Mouse (Mus musculus) forebrain, embryonic 14.5 days (tissue): ENCODE measurements at regions not wholly inside any gene's neighbourhood (a gene's known extent, or its start where the extent isn't known, plus 50 kb on each side); places are given as distances from the start of the nearest gene placed in this dataset.

Experiments used
- ATAC-seq: fragments of 200-750 bp; cut with Nextera tagmentation; 2 replicates; pipeline ENCODE4 v1.8.0; 2017; ENCODE audit warnings: mild to moderate bottlenecking, moderate library complexity
- DNase-seq: peaks from one replicate; pipeline ENCODE4 v3.0.0-alpha.2; 2015; ENCODE audit warnings: low spot score
- H3K27ac ChIP-seq: fragments of 300-500 bp; sonication (generic); 2 replicates; pipeline ENCODE4 v1.5.1; 2014; ENCODE audit warnings: low read depth, mild to moderate bottlenecking, control low read depth, low read length, moderate library complexity
- H3K27me3 ChIP-seq: fragments of 300-500 bp; sonication (generic); replicated peaks from 2 replicates; pipeline ENCODE4 v1.6.1; 2014; ENCODE audit warnings: low read length, control low read depth, mixed read lengths; ENCODE audit not compliant: control insufficient read depth, insufficient read depth
- H3K36me3 ChIP-seq: fragments of 300-500 bp; sonication (generic); 2 replicates; pipeline ENCODE4 v1.6.1; 2014; ENCODE audit warnings: low read length, control low read depth; ENCODE audit not compliant: control insufficient read depth, insufficient read depth
- H3K4me1 ChIP-seq: fragments of 300-500 bp; sonication (generic); 2 replicates; pipeline ENCODE4 v1.6.1; 2014; ENCODE audit warnings: antibody characterized with exemption, low read length, control low read depth; ENCODE audit not compliant: control insufficient read depth, insufficient read depth
- H3K4me2 ChIP-seq: fragments of 300-500 bp; sonication (generic); 2 replicates; pipeline ENCODE4 v1.6.1; 2014; ENCODE audit warnings: mild to moderate bottlenecking, control low read depth, low read length
- H3K4me3 ChIP-seq: fragments of 300-500 bp; sonication (generic); 2 replicates; pipeline ENCODE4 v1.5.1; 2014; ENCODE audit warnings: low read depth, low read length, control low read depth
- H3K9ac ChIP-seq: fragments of 300-500 bp; sonication (generic); 2 replicates; pipeline ENCODE4 v1.6.1; 2014; ENCODE audit warnings: mild to moderate bottlenecking, low read length, control low read depth, moderate library complexity
- H3K9me3 ChIP-seq: fragments of 300-500 bp; sonication (generic); replicated peaks from 2 replicates; pipeline ENCODE4 v1.6.1; 2016; ENCODE audit warnings: low read length, control low read depth, mixed read lengths; ENCODE audit not compliant: control insufficient read depth
- WGBS: fragments of 180-500 bp; shearing (Covaris S2); extraction: QIAGEN DNeasy Blood & Tissue Kit; methylation state at CpG from one replicate; pipeline ENCODE4 v1.1.7; 2014; 5-methylcytosine and 5-hydroxymethylcytosine counted together

DNA sequence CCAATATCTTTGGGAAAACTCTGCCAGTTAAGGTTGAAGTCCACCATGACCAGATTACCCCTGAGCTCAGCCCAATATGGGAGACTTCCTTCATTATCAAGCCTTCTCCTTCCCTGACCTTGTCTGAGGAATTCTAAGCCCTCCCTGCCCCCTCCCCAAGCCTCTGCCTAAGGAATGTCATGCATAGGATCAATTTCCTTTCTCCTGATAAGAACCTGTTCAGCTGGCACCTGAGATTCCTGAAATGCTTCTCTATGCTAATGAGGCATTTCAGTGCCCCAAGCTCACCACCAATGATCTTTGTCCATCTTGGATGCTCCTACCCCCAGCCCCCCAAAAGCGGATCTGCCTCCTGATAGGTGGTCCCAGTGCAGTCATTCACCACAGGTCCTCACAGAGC is 186.0 kb upstream of the Gm12728 start:
- H3K27ac ChIP-seq, result no peak overlapping the region
- H3K9ac ChIP-seq, result no peak overlapping the region
- H3K9me3 ChIP-seq, result no peaks in the 10 kb centered on the region
- no peaks in the 10 kb centered on the region; the same call in 1 of the 2 replicates for H3K4me1 ChIP-seq
- H3K4me2 ChIP-seq, result no peak overlapping the region
- 79% methylated on average over 1 of the region's 1 CpGs for WGBS
- ATAC-seq (no peak), DNase-seq (no peak)
- no peaks in the 10 kb centered on the region for H3K36me3 ChIP-seq
- no peaks in the 10 kb centered on the region for H3K27me3 ChIP-seq
- H3K4me3 ChIP-seq, result no peak overlapping the region

DNA sequence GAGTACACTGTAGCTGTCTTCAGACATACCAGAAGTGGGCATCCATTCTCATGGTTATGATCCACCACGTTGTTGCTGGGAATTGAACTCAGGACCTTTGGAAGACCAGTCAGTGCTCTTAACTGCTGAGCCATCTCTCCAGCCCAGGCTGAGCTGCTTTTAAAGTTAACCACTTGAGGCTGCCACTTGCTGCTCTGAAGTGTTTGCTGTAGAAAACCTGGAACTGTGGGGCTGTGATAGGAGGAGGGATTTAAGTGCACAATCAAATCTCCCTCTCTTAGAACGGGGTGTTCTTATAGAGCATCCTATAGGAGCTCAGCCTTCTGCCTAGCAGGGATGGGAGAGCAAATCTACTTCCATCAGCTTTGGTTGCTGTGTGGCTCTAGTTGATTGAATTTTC is 185.1 kb upstream of the Gm12728 start:
- Histone ChIP-seq H3K4me2 (no peak overlapping the region), H3K9me3 (no peaks in the 10 kb centered on the region), H3K4me1 (no peaks in the 10 kb centered on the region; the same call in 1 of the 2 replicates), H3K27ac (no peak overlapping the region), H3K4me3 (no peak overlapping the region), H3K27me3 (no peaks in the 10 kb centered on the region), H3K36me3 (no peaks in the 10 kb centered on the region), H3K9ac (no peak overlapping the region)
- WGBS, result 81% methylated on average over 2 of the region's 2 CpGs
- DNase-seq, result no peak
- no peak for ATAC-seq

DNA sequence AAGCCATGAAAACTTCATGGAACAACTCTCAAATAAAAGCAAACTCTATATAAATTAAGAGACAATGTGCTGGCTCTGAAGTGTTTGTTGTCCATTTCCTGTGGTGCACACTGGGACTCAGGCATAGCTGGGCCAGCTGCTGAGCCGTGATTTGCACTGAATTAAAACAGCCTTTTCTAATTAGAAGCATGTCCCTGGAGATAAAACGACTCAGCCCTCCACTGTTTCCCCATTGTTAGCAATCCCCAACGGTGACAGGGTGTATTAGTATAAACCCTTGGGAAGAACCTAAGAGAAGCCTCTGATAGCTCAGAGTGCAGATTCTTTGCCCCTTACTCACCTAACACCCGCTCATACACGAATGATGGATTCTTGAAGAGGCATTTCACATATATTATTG is 182.9 kb upstream of the Gm12728 start:
- no peaks in the 10 kb centered on the region for H3K27me3 ChIP-seq
- H3K36me3 ChIP-seq, result no peaks in the 10 kb centered on the region
- H3K4me2 ChIP-seq, result no peak overlapping the region
- H3K4me3 ChIP-seq, result no peak overlapping the region
- WGBS, result 19% methylated on average over 5 of the region's 5 CpGs
- ATAC-seq (no peak), DNase-seq (peak; percentile 18)
- H3K4me1 ChIP-seq, result no peaks in the 10 kb centered on the region; the same call in 1 of the 2 replicates
- no peaks in the 10 kb centered on the region for H3K9me3 ChIP-seq
- no peak overlapping the region for H3K9ac ChIP-seq
- no peak overlapping the region for H3K27ac ChIP-seq

DNA sequence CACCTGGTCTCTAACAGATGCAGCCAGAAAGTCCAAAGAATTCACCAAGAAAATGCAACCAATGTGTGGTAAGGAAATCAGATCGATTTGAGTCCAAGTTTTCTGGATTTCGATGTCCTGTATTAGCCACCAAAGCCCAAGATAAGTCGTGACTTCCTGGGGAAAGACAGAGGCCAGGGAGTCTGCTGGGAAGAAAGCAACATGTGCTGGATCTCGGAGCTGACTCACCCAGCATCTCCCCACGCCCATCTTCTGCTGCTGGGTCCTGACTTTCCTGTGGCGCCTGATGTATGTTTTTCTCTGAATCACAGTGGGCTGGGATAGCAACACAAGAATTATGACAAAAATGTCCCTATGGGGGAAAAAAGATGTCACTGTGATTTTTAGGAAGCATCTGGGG is 178.8 kb upstream of the Gm12728 start:
- WGBS, result 84% methylated on average over 6 of the region's 6 CpGs
- Histone ChIP-seq H3K4me2 (no peak overlapping the region), H3K4me3 (no peak overlapping the region), H3K27ac (no peak overlapping the region), H3K9ac (no peak overlapping the region), H3K4me1 (no peaks in the 10 kb centered on the region; the same call in 1 of the 2 replicates), H3K9me3 (no peaks in the 10 kb centered on the region), H3K36me3 (no peaks in the 10 kb centered on the region), H3K27me3 (no peaks in the 10 kb centered on the region)
- DNase-seq, result no peak
- no peak for ATAC-seq

DNA sequence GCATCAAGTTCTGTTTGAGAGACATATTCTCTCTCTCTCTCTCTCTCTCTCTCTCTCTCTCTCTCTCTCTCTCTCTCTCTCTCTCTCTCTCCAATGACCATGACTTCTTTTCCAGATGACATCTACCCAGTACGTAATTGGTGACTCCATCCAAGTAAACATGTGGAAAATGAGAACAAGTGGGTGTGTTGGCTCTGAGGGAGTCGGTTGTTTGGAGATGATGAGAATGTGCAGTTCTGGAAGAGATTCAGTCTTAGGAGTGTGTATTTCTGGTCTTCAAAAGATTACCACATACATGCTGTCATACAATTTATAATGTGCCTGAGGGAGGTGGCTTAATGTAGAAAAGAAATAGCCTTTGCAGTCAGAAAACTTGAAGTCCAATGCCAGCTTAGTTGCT is 175.3 kb upstream of the Gm12728 start:
- ATAC-seq (no peak), DNase-seq (no peak)
- Histone ChIP-seq H3K27ac (no peak overlapping the region), H3K4me2 (no peak overlapping the region), H3K4me3 (no peak overlapping the region), H3K9ac (no peak overlapping the region), H3K9me3 (no peaks in the 10 kb centered on the region), H3K36me3 (no peaks in the 10 kb centered on the region), H3K4me1 (no peaks in the 10 kb centered on the region), H3K27me3 (no peaks in the 10 kb centered on the region)
- WGBS, result 97% methylated on average over 2 of the region's 2 CpGs

DNA sequence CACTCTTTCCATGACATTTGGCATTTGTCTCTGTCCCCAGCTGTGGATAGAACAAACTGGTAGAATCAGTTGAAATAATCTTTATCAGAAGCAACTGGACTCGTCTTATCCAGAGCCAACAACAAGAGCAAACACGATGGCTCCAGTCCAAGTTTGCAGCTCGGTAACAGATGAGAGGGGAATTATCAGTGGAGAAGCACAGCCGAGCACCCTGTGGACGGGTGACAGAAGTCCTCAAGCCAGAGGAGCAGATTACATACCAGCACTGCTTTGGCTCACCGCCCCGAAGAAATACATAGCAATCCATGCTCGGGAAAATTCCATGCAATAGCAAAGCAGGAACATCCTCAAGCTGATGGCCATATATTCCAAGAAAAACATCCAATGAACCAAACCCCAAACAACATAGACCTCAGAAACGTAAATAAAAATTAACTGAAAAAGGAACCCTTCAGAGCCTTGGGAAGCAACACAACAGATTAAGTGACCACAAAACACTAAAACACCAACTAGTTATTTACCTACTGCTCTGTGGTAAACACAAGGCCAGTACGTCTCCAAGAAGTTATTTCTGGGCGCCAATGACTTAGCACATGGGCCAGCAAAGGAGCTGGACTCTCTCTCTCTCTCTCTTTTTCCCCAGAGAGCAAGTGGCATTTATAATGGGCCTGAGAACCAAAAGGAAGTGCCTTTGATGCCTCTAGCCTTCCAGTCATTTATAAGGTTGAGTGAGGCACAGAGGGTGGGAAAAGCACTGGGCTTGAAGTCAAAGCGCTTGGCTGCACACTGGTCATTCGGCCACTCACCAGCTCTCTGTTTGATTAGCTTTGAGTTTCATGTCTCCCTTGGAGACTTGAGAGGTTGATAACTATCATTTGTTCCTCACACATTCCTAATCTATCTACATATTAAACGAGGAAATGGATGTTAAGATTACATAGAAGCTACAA is 163.0 kb upstream of the Gm12728 start:
- no peaks in the 10 kb centered on the region for H3K4me1 ChIP-seq
- H3K36me3 ChIP-seq, result no peaks in the 10 kb centered on the region
- no peaks in the 10 kb centered on the region for H3K9me3 ChIP-seq
- no peak overlapping the region for H3K27ac ChIP-seq
- no peak overlapping the region for H3K4me3 ChIP-seq
- no peak overlapping the region for H3K4me2 ChIP-seq
- no peaks in the 10 kb centered on the region for H3K27me3 ChIP-seq
- 82% methylated on average over 14 of the region's 14 CpGs for WGBS
- H3K9ac ChIP-seq, result no peak overlapping the region
- DNase-seq, result peak; percentile 22
- ATAC-seq, result no peak

DNA sequence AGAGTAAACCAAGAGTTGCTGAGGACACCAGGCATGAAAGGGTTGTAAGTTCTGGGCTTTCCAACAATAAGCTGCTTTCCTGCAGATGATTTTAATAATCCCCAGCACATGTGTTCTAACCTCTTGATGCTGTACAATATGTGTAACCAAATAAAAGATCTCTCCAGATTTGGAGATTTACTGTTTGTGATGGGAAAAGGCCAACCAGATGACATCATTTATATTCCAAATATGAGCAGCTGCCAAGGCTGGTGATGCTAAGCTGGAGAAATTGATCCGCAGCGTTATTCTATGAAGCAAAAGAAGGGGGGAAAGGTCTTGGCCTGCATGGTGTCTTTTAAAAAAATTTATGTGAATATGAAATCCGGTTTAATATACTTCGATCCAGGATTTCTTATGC is 160.1 kb upstream of the Gm12728 start:
- H3K4me2 ChIP-seq, result no peak overlapping the region
- no peaks in the 10 kb centered on the region for H3K27me3 ChIP-seq
- no peaks in the 10 kb centered on the region for H3K36me3 ChIP-seq
- no peak overlapping the region for H3K27ac ChIP-seq
- 94% methylated on average over 4 of the region's 4 CpGs for WGBS
- no peaks in the 10 kb centered on the region for H3K4me1 ChIP-seq
- no peak overlapping the region for H3K4me3 ChIP-seq
- ATAC-seq (no peak), DNase-seq (no peak)
- H3K9me3 ChIP-seq, result no peaks in the 10 kb centered on the region
- no peak overlapping the region for H3K9ac ChIP-seq

DNA sequence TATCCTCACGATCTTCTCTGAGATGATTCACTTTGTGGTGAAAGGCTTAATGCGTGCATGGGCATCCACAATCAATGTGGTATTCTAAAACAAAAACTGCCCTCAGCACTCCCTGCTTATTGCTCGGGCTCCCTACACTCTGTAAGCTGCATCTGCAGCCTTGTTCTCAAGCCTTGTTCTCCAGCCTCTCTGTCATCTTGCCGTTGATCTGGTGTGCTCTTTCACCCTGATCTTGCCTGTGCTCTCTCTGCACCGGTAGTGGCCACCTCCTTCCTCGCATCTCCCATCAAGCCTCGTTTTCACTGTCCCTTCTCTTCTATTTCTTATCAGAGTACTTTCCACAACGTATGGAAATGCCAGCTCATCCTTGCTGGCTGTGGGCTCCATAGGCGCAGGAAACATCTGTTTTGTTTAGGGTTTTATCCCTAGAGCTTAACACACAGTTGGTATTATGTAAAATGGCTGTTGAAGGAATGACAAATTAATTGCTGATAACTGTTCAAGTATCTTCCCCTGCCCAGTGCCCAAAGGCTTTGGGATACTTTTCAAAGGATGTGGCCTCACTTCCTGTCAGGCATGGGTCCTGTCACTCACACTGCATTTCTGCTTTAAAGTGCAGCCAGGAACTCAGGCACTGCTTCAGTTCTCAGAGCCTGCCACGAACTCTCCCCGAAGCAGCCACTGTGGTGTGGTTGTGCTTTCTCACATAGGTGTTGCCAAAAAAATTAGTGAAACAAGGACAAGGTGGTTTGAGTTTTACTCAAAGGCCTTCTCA is 158.9 kb upstream of the Gm12728 start:
- Histone ChIP-seq H3K27me3 (no peaks in the 10 kb centered on the region), H3K27ac (no peak overlapping the region)

More for the DNA sequence above, 158.9 kb upstream of the Gm12728 start:
- H3K36me3 ChIP-seq, result no peaks in the 10 kb centered on the region
- no peak overlapping the region for H3K4me3 ChIP-seq
- no peaks in the 10 kb centered on the region for H3K4me1 ChIP-seq
- H3K9ac ChIP-seq, result no peak overlapping the region
- DNase-seq (no peak), ATAC-seq (no peak)
- WGBS, result 83% methylated on average over 11 of the region's 11 CpGs
- H3K4me2 ChIP-seq, result no peak overlapping the region
- no peaks in the 10 kb centered on the region for H3K9me3 ChIP-seq
